Mouse (Mus musculus) CD4-positive, CD25-positive, alpha-beta regulatory T cell, adult 4 months (primary cell): ENCODE results near the gene Stat5b. TPM values are rescaled to one million over a fixed set of nuclear protein-coding genes. Genes with fewer than 3 reads are reported as not detected.
"Not testable (repeated sequence)": the region's sequence is repeated elsewhere in the genome, so short reads cannot be mapped to it uniquely, and the experiment has no call there.

Source experiments
- ATAC-seq: one replicate; pipeline ENCODE4 v1.8.0; 2017
- polyA plus RNA-seq, 2 experiments: library from polyadenylated mRNA; unstranded; fragments of 100-300 nt; shearing (Covaris generic); gene quantifications; one replicate each; pipeline ENCODE4 v1.2.1; 2017

The Stat5b gene
- polyA plus RNA-seq, 2 experiments from 2014 or later: 39.3 to 53.2 TPM

DNA sequence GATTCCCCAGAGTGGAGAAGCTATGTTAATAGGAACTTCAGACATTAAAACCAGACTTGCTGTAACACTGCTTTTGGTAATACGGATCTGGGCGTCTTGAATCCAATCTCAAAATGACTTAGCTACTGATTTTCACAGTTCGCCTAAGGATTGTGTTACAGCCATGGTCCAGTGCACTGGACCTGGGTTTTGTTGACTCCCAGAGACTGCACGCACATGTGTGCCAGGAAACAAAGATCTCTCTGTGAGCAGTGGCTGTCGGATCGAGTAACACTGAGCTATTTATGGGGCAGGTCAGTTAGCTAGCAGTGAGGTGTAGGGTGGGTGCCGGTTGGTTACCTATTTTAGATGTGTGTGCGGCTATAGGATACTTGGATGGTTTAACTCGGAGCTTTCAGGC is 40.0 kb downstream of the Stat5b start:
- ATAC-seq: no peak

DNA sequence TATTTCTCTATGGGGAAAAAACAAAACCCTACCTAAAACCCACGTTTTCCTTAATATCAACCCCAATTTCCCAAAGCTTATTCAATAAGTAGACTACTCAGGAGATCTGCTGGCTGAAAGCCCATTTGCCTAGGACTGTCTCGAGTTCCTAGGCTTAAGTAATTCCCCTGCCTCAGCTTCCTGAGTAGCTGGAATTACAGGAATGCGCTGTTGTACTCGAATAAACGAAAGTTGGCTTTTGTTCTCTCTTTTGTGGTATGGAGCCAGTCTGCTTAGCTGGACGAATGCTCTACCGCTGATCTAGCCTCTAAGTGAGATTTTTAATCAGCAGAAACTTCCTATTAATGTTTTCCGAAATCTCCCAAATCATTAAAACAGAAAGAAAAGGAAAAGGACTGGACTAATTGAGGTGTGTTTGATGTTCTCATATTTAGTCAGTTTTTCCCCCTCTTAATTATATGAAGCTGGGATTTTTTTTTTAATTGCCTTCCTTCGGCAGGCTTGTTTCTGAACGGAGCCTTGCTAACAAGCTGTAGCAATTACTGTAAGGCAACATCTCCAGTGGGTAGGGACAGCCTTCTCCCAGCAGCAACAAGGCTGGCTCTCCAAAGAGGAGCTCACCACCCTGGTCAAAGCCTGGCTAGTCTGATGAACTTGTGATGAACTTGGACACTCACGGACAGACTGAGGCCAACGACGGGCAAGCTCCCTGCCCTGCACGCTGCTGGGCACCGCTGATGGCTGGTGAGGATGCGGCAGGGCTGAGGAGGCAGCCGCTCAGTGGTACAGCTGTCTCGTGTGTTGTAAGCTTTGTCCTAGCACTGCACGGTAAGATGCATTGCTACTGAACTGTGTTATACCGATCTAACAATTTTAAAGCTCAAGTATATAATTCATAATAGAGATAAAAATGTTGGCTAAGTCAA is 43.9 kb downstream of the Stat5b start:
- ATAC-seq: no peak

DNA sequence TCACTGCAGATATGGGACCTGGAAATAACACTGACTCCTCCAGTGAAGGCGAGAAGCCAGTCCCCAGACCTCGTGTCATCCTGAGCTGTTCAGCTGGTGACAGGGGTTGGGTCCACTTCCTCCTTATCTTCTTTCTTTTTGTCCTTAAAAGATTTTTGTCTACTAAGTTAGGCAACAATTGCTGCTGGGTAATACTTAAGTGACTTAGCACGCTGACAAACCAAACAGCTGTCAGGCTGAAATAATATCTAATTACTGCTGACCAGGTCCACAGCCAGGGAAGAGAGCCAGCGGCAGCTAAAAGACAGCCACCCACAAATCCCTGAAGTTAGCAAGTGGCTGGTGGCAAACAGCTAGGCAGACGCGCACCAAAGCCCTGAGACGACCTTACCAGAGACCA is 45.0 kb downstream of the Stat5b start:
- ATAC-seq: no peak

DNA sequence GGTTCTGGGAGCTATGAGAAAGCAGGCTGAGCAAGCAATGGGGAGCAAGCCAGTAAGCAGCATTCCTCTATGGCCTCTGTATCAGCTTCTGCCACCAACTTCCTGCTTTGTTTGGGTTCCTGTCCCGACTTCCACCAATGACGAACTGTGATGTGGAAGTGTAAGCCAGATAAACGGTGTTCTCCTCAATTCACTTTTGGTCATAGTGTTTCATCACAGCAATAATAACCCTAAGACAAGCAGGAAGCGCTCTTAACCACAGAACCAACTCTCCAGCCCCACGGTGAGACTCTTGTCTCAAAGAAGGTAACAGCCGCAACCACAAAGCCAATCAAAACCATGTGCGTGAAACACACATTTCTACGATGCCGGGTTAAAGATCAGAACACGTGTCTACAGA is 46.1 kb downstream of the Stat5b start:
- peak; percentile 90 for ATAC-seq

DNA sequence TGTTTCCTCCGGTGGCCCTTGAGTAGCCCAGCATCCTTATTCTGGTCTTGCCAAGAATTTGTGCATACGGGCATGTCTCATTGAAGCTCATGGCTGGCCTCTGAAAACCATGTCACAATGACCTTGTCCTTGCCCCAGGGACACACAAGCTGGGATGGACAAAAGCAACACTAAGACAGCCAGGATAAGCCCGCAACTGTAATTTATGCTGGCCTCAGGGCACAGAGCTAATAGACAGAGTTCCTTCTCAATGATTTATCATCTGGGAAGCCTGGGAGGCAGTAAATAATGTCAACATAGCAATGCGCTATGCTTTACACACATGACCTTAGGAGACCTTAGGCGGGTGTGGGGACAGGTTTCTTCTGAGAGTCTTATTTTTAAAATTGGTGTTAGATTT is 51.1 kb downstream of the Stat5b start:
- ATAC-seq: no peak

DNA sequence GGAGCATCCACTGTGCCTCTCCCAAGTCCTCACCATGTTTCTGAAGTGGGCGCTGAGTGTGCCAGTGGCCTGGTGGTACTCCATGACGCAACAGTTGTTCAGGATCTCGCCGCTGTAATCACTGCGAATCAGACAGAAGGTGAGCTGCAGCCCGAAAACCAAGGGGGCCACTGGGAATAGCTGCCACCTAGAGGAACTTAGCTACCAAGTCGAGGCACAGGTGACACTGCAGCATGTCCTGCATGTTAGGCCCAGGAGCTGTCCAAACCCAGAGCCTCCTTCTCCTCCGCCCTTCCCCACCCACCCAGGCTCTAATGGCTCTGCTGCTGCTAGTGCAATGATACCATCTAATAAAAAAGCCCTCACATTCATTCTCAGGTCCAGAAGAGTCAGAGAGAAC is 53.9 kb downstream of the Stat5b start:
- no peak for ATAC-seq

DNA sequence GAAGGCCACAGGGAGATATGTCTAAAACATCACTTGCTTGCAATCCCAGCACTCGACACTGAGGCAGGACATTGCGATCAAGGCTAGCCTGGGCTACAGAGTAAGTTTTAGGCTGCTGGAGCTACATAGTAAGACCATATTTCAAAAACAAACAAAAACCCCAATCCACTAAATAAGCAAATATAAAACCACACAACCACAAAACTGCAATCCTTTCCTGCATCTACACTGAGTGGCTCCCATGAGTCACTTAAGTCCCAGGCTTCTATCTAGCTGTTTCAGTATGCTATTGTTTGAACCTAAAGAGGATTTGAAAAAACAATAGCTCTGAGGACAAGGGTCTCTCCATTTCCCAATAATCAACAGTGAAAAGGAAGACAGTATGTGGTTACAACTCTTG is 55.1 kb downstream of the Stat5b start:
- no peak for ATAC-seq

DNA sequence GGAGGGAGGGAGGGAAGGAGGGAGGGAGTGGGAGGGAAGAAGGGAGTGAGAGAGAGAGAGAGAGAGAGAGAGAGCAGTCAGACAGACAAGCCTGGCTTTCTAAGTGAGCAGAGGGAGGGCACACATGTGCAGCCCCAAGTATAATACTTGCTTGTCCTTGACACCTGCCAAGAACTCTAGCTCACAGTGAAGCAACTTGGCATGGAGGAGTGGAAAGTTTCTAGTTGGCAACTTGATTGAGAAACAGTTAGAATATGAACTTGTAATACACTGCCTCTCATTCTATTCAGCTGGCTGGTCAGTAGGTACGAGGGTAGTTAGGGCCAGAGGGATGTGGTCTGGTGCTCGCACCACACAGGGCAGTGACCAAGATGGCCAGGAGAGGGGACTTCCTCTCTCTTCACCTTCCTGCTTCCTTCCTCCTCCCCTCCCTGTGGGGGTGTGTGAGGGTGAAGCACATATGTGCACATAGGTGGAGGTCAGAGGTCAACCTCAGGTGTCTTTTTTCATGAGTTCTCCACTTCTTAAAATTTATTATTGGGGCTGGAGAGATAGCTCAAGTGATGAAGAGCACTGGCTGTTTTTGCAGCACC is 59.0 kb downstream of the Stat5b start:
- ATAC-seq: no peak

DNA sequence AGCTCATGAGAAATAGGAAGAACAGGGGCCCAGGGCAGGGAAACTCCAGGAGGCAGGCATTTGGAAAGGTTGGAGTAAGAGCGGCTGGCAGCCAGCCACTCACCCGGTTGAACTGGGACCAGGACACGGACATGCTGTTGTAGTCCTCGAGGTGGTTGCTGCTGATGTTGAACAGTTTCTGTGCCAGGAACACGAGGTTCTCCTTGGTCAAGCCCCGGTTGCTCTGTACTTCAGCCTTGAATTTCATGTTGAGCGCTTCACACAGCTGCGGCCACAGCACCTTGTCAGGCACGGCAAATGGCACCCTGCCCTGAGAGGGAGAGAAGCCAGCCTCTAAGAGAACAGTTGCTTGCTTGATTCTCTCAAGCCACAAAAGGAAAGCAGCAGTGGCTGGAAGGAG is 59.9 kb downstream of the Stat5b start:
- not testable (repeated sequence) for ATAC-seq

DNA sequence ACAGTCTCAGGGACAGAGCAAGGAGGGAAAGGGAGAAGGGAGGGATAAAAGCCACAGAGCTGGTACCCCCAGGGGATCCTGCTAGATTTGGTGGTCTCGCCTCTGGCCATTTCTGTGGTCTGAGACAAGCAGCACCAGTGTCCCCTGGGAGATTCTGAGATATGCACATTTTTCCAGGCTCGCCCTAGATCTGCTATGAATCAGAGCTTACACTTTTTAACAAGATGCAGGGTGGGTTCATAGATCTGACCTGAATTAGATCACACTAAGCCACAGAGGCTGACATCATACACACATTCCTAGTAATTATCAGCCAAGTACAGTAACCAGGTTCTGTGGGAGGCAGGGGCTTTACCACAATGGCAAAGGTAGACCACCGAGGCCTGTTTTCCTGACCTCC is 60.8 kb downstream of the Stat5b start:
- ATAC-seq: no peak

DNA sequence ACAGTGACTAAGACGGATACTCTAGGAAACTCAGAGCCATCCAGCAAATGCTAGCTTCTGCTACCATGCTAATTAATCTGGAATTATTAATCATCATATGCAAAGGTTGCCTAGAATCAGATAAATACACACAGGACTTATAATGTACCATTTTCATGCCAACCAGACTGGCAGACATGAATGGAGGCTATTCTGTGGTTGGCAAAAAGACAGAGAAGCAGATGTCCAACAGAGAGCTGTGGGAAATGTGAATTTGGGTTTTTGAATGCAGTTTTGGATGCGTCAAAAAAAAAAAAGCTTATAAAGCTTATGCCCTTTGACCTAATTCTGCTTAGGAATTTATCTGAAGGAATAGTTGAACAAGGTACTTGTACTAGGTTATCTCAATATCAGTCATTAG is 64.8 kb downstream of the Stat5b start:
- ATAC-seq: no peak

DNA sequence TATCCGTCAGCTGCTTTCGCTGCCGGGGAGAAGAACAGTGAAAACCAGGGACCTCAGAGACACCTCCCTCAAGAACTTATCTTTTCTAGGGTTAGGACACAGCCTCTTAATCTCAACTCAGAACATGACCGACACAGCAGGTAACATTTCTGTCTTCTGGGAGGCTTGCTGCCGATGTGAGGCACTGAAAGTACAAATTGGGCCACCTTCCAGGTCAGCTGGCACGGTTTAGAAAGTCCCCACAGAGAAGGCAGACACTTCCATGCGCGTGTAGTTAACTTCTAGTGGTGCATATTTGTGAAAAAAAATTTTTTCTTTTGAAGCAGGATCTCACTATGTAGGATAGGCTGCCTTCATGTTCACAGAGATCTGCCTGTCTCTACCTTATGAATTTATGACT is 66.2 kb downstream of the Stat5b start:
- ATAC-seq: no peak

DNA sequence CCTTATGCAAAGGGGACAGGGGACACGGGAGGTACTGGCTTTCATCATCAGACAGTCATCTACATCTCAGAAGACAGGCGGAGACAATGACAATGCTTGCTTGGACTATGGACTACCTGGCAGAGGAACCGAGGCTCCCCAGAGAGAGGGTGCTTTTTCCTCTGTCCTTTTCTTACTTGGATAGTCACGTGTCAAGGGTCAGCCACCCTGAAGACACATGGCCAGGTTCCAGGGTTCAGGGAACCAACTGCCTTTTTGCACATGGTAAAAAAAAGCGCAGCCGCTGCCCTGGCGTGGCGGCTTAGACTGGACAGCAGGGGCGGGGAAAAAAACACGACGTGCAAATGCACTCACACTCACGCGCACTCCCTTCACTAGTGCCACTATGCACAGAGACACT is 68.0 kb downstream of the Stat5b start:
- ATAC-seq: no peak

DNA sequence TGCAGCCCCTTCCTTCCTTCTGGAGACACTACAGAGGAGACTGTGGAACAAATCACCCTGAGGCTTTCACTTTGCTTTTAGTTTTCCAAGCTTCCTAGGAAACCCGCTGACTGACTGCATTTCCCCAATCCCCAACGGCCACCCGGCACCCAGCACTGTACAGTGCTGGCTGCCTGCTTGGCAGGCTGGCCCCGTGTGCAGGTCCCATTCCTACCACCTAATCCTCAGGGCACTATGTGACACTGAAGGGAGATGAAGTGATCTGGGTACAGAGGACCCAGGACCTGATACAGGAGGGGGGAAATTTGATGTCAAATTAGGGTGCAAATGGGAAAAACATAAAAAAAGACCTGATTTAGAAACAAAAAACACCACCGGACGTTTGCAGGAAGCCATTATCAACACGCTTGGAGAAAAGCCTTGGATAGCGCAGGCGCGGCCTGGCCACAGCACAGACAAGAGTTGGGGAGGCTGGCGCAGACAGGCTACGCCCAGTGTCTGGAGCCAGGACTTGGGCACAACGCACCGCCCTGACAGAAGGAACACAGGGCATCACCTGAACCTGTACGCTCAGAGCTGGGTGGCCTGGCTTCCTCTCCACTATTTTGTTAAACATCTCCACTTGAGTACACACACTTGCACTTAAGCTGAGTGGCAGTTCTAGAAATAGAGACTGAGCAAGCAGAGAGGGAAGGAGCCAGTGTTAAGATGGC is 68.6 kb downstream of the Stat5b start:
- no peak for ATAC-seq

DNA sequence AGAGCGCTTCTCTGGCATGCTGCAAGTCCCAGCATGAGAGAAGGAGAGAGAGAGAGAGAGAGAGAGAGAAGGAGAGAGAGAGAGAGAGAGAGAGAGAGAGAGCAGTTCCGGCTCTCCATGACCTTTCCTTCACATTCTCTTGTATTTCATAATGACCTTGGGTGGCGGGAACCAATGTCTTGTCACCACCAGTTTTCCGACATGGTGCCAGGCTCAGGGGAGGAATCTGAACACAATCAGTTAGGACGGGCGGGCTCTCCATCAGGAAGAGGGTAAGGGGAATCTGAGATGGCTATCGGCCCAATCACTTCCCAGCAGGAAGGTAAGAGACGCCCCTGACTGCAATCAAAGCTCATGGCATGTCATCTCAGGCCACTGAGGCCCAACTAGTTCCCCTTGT is 70.3 kb downstream of the Stat5b start:
- no peak for ATAC-seq

DNA sequence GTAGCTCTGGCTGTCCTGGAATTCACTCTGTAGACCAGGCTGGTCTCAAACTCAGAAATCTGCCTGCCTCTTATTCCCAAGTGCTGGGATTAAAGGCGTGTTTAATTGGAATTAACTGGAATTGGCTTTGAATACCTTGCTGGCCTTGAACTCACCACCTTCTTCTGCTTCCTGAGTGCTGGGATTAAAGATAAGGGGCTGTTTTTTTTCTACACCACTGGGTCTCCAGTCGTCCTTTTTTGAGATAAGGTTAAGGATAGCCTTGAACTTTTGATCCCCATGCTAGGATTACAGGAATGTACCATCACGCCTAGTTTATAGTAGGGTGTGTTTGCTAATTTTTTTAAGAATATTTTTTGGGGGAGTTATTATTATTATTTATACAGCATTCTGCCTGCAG is 72.5 kb downstream of the Stat5b start:
- ATAC-seq: no peak

DNA sequence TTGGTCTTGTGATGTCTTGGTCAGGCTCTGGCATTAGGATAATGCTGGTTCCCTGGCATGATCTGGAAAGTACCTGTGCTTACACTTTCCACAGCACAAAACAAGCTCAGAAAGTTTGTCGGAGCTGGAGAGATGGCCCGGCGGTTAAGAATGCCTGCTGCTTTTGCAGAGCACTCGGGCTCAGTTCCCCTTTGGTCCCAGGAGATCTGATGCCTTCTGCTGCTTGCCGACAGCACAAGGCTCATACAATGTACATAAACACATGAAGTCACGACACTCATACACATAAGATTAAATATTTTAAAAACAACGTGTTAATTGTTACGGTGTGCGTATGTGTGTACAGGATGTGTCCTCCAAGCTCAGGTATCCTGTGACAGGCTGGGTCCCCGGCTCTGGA is 74.6 kb downstream of the Stat5b start:
- ATAC-seq: no peak

DNA sequence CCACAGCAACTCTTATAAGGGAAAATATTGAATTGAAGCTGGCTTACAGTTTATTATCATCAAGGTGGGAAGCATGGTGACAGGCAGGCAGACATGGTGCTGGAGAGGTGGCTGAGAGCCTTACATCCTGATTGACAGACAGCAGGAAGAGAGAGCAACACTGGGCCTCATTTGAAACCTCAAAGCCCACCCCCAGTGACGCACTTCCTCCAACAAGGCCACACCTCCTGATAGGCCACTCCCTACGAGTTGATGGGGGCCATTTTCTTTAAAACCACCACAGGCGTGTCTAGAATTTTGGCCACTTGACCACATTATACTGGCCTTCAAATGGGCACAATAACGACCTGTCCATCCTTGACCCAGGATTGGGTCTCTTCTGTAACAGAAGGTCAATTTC is 76.3 kb downstream of the Stat5b start:
- no peak for ATAC-seq

DNA sequence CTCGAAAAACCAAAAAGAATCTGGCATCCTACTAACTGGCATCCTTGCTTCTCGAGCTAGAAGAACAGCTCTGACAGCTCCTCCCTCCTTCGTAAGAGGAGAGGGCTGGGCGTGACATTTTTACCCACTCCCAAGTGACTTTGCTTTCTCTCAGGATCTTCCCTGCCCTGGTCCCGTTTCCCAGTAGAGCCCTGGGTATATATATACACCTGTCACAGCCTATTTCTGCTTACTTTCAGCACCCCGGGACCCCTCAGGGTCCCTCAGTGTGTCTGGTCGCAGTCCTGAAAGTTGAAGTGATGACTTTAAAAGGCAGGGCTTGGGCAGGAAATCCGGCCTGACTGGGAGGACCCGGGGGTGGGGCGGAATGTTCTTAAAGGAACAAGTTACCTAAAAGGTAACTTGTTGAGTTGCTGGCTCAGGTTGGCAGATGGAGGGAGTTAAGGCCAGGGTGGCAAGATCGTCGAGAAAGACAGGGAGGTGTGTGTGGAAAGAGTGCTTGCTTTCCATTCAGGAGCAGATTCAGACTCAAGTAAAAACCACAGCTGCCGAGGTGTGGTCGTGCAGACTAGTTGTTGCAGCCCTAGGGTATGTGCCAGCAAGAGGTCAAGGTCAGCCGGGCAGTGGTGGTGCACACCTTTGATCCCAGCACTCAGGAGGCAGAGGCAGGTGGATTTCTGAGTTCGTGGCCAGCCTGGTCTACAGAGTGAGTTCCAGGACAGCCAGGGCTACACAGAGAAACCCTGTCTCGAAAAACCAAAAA is 79.7 kb downstream of the Stat5b start, which contains the start of gene Ghdc:
Ghdc (minus strand) TSS at position 312 of the 763 bp plus-strand sequence.
- ATAC-seq: peak; percentile 98

DNA sequence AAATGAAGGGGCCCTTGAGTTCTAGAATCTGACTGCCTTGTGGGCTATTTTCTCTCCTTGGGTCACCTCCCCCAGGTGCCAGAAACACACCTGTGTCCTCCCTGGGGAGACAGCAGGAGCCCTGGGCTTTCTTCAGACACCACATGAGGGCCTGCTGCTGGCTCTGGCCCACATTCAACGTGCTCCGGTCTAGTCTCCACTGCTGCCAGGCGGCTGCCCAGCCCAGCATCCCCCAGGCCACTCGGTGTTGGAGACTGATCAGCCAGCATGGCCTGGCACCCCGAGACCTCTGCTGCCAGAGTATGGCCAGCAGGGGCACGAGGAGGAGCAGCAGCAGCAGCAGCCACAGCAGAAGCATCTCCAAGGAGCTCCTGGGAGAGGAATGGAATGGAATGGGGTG is 80.5 kb downstream of the Stat5b start:
- ATAC-seq: no peak

DNA sequence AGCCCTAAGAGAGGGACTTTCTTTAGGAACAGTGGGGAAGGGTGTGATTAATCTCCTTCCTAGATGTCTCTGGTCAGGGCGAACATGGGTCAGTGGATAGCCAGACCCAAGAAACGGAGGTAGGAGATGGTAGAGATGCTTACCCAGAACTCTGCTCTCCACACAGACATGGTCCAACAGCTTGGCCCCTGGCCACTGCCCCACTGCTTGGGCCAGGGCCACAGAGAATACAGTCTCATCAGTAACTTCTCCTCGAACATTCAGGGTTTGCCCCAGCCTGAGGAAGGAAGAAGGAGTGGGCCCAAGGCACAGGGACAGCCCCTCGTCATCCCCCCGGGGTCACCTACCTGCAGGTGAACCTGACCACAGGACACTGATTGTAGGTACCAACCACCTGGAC is 82.7 kb downstream of the Stat5b start:
- ATAC-seq: no peak

DNA sequence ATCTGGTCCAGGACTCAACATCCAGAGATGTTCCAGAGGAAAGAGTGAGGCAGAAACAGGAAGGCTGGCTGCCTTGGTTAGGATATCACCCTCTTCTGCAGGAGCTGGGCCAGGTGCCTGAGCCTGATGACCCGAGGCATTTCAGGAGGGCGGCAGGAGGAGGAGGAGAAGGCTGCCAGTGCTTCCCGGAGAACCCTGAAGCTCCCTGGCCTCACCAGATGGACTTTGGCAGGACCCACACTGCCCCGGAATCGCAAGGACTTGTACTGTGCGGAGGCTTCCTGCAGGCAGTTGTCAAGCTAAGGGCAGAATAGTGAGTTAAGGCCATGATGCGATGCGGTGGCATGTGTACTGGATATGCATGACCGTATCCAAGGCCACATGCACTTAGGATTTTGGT is 83.8 kb downstream of the Stat5b start:
- no peak for ATAC-seq

DNA sequence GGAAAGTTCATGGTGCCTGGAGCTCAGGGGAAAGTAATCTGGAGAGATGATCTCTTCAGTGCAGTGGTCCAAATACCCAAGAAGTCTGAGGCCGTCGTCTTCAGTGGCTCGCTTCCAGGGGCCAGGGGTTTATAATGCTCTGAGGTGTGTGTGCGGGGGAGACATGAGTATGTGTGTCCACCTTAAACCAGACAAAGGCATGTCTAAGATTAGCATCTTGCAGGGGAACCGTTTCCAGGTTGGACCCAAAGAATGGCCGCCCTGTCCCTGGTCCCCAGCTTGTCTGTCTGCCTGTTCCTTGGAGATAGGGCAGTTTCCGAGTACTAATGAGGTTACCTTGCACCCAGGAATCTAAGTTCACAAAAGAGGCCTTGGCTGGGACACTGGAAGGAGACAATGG is 87.7 kb downstream of the Stat5b start, which contains the start of gene Hcrt:
Hcrt (minus strand) TSS at position 101 of the 400 bp plus-strand sequence.
- ATAC-seq: no peak
